Comparison of ENCODE assay signal across 8 mouse cellular contexts in the genomic region with DNA sequence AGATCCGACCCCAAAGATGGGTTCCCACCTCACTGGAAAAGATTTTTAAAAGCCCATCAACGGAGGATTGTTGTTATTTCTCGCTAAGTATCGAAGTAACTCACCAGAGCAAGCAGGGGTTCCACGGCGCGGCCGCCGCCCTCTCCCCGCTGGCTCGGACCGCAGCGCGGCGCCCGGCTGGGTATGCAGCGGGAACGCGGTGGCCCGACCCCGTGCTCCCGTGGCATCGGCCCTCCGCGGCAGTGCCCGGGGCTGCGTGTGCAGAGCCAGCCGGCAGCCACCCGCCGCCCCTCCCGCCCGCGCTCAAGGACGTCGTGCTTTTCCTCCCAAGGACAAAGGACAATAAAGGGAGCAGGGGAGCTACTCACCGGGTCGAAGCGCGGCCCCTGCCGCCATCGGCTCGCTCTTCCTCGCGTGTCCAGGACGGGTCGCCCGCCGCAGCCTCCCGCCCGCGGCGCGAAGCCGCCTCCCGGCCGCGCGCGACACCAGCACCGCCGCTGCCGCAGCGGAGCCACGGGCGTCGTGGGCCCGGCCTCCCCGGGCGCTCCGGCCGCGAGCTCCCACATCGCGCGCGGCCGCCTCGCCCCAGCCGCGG. TPM values are rescaled to one million over a fixed set of nuclear protein-coding genes. Genes with fewer than 3 reads are reported as not detected.
A peak's percentile ranks its signal among the peaks of the same experiment; 100 is the strongest.
DNase-seq lines count a peak whose midpoint lies in the region; ATAC-seq and TF ChIP-seq lines count a peak whose summit lies in the region.

No protein-coding gene starts in this region.

- peaks cover 4% of the 10 kb centered on the region for H3K36me3 ChIP-seq in heart, embryonic 14.5 days (ENCODE audit: control insufficient read depth, insufficient read depth, low read length)

- no peaks in the 10 kb centered on the region for H3K27me3 ChIP-seq in heart, embryonic 14.5 days (ENCODE audit: control insufficient read depth, insufficient read depth, low read length)

- TF ChIP-seq CTCF in cortical plate, adult 2 months (IDR thresholded peaks at IDR 0.05; ENCODE audit: extremely low read depth, insufficient read depth, low read length) = no peak

- peak overlapping the region; percentile 100 for H3K9ac ChIP-seq in heart, embryonic 14.5 days (ENCODE audit: low read length)

- 0 out of 2 replicates have a peak overlapping the region, but pooled peaks have one; percentile 71 for H3K4me2 ChIP-seq in heart, embryonic 14.5 days (ENCODE audit: low read length)

- ATAC-seq in heart, embryonic 14.5 days (ENCODE audit: insufficient number of reproducible peaks, insufficient read depth, low FRiP score, low read depth) = peak; percentile 7
- no peak for ATAC-seq in megakaryocyte progenitor cell, adult 5-6 weeks (replicated peaks; ENCODE audit: poor library complexity)

- H3K9me3 ChIP-seq in heart, embryonic 14.5 days (ENCODE audit: control insufficient read depth, low read length) = no peaks in the 10 kb centered on the region

- no peaks in the 10 kb centered on the region; the same call in 1 of the 2 replicates for H3K4me1 ChIP-seq in cortical plate, adult 2 months (ENCODE audit: control insufficient read depth, insufficient read depth, low read length)
- peaks cover 9 to 15% of the 10 kb centered on the region in 2 experiments for H3K4me1 ChIP-seq in heart, embryonic 14.5 days (ENCODE audit: control insufficient read depth in 2 of 2, insufficient read depth in 2 of 2, low read length in 2 of 2)

- DNase-seq in CD4-positive helper T cell, adult 2 months (ENCODE audit: low read depth, low spot score) = peak; percentile 65
- DNase-seq in T-cell, adult 2 months (ENCODE audit: low spot score) = peak; percentile 60
- peak; percentile 61 for DNase-seq in kidney, postnatal 14 days
- DNase-seq in lung, postnatal 36 days = peak; percentile 46
- peak; percentile 71 to 74 for DNase-seq in spleen, postnatal 10 days (ENCODE audit: low spot score in 2 of 2)

- WGBS in heart, embryonic 14.5 days = under 1% methylated on average over 77 of the region's 80 CpGs

- no peak for TF ChIP-seq POLR2A in cortical plate, adult 2 months (IDR thresholded peaks at IDR 0.05; ENCODE audit: extremely low read depth, insufficient read depth, low read length)

- peak overlapping the region; percentile 97 for H3K27ac ChIP-seq in cortical plate, adult 2 months (ENCODE audit: insufficient read depth, low read length)
- H3K27ac ChIP-seq in heart, embryonic 14.5 days (replicated peaks in 1 of 2; ENCODE audit: control insufficient read depth in 1 of 2, insufficient read depth in 1 of 2, low read depth in 2 of 2, low read length in 2 of 2) = peak overlapping the region; percentile 99 to 100

- peak overlapping the region; percentile 50 for H3K4me3 ChIP-seq in cortical plate, adult 2 months (ENCODE audit: insufficient read depth, low read length)
- H3K4me3 ChIP-seq in heart, embryonic 14.5 days (ENCODE audit: control insufficient read depth in 1 of 2, insufficient read depth in 1 of 2, low read depth in 1 of 2, low read length in 2 of 2) = peak overlapping the region; percentile 89 to 100

RNA-seq across cellular contexts. Expression of gene Chd2, which starts 16.1 kb away (rescaled TPM):
- 31.6 and 33.5 TPM in 2 replicates for polyA plus RNA-seq in cortical plate, adult 2 months (2012; rRNA removed)
- 46.9 and 53.0 TPM in 2 replicates for polyA plus RNA-seq in heart, embryonic 14.5 days (2014; fragmentation: Nextera tagmentation; extraction: Ambion mirVana)
- 46.8 and 54.3 TPM in 2 replicates for total RNA-seq in megakaryocyte progenitor cell, adult 5-6 weeks (2015)
- total RNA-seq in megakaryocyte progenitor cell, adult 5-6 weeks (2017) = 82.2 and 117 TPM in 2 replicates
